Comparison of ENCODE assay signal across 8 mouse cellular contexts in the genomic region with DNA sequence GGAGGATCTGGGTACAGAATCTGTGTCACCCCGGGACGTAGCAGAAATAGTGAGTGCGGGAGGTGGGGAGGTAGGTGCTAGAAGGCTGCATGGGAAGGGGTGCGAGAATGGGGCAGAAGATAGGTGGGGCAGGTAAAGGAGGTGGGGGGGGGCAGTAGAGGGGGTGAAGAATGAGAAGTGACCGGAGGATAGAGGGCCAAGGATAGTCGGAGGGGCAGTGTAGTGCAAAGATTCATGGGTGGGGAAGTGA. TPM values are rescaled to one million over a fixed set of nuclear protein-coding genes. Genes with fewer than 3 reads are reported as not detected.
DNase-seq lines count a peak whose midpoint lies in the region; ATAC-seq and TF ChIP-seq lines count a peak whose summit lies in the region.

No protein-coding gene starts in this region.

- peak overlapping the region; percentile 96 for H3K9ac ChIP-seq in heart, embryonic 14.5 days (ENCODE audit: low read length)
- no peak overlapping the region for H3K9ac ChIP-seq in ES-E14 (ENCODE audit: insufficient read depth, low read depth, low read length, poor library complexity, severe bottlenecking)
- H3K9ac ChIP-seq in forebrain, embryonic 16.5 days (replicated peaks; ENCODE audit: low read depth, low read length), result peak overlapping the region; percentile 77
- peak overlapping the region; percentile 69 for H3K9ac ChIP-seq in liver, postnatal 0 days (replicated peaks)

- in situ Hi-C loops in ES-E14 (cut with MboI; ENCODE audit: low sequenced_read_pairs in 2 of 2, unreplicated experiment in 2 of 2), result no loop called here

- intact Hi-C loops in heart, postnatal 36 days (cut with DNase I), result loop anchor here (2.0 to 10.0 kb wide), 4 partner anchors 27 to 243 kb away; a partner anchor contains a TSS

- no peak for DNase-seq in heart, postnatal 36 days
- DNase-seq in ES-E14 (ENCODE audit: low read depth, low spot score), result no peak
- no peak for DNase-seq in liver, postnatal 0 days
- DNase-seq in cerebellum, postnatal 36 days, result no peak
- DNase-seq in cerebellum, adult 11-12 months, result no peak
- no peak for DNase-seq in T-cell, adult 2 months (ENCODE audit: low spot score)

- no peak for ATAC-seq in heart, embryonic 14.5 days (ENCODE audit: insufficient number of reproducible peaks, insufficient read depth, low FRiP score, low read depth)
- 0 out of 2 replicates have a peak, but pooled peaks have one; percentile 1 for ATAC-seq in forebrain, embryonic 16.5 days
- no peak for ATAC-seq in liver, postnatal 0 days

- H3K4me3 ChIP-seq in heart, embryonic 14.5 days (ENCODE audit: control insufficient read depth in 1 of 2, insufficient read depth in 1 of 2, low read depth in 1 of 2, low read length in 2 of 2), result peak overlapping the region; percentile 71 to 77
- H3K4me3 ChIP-seq in ES-E14 (ENCODE audit: insufficient read depth in 1 of 2, low read depth in 1 of 2, low read length in 2 of 2, poor library complexity in 1 of 2, severe bottlenecking in 1 of 2), result peak overlapping the region; percentile 59 to 72
- peak overlapping the region; percentile 69 for H3K4me3 ChIP-seq in forebrain, embryonic 16.5 days (replicated peaks; ENCODE audit: low read length)
- peak overlapping the region; percentile 51 for H3K4me3 ChIP-seq in liver, postnatal 0 days (ENCODE audit: low read depth, low read length)

- H3K4me1 ChIP-seq in heart, embryonic 14.5 days (ENCODE audit: control insufficient read depth in 2 of 2, insufficient read depth in 2 of 2, low read length in 2 of 2), result peaks cover 9 to 31% of the 10 kb centered on the region in 2 experiments; a peak in 3 of 4 replicates
- peaks cover 0 to 13% of the 10 kb centered on the region in 2 experiments; a peak in 2 of 4 replicates for H3K4me1 ChIP-seq in ES-E14 (ENCODE audit: control insufficient read depth in 2 of 2, insufficient read depth in 2 of 2, low read length in 2 of 2, poor library complexity in 1 of 2)
- H3K4me1 ChIP-seq in forebrain, embryonic 16.5 days (replicated peaks; ENCODE audit: control insufficient read depth, insufficient read depth, low read length), result peaks cover 14% of the 10 kb centered on the region
- peaks cover 5% of the 10 kb centered on the region for H3K4me1 ChIP-seq in liver, postnatal 0 days (ENCODE audit: insufficient read depth)

- H3K9me3 ChIP-seq in heart, embryonic 14.5 days (ENCODE audit: control insufficient read depth, low read length), result no peaks in the 10 kb centered on the region
- H3K9me3 ChIP-seq in ES-E14 (ENCODE audit: control insufficient read depth, insufficient read depth, low read depth, low read length), result no peaks in the 10 kb centered on the region
- no peaks in the 10 kb centered on the region for H3K9me3 ChIP-seq in forebrain, embryonic 16.5 days (ENCODE audit: control insufficient read depth, low read length)
- no peaks in the 10 kb centered on the region for H3K9me3 ChIP-seq in liver, postnatal 0 days (ENCODE audit: low read length)

- H3K4me2 ChIP-seq in heart, embryonic 14.5 days (ENCODE audit: low read length), result peak overlapping the region; percentile 86
- peak overlapping the region; percentile 88 for H3K4me2 ChIP-seq in forebrain, embryonic 16.5 days (ENCODE audit: low read length)
- peak overlapping the region; percentile 78 for H3K4me2 ChIP-seq in liver, postnatal 0 days (ENCODE audit: low read depth, low read length)

- no peaks in the 10 kb centered on the region for H3K27me3 ChIP-seq in heart, embryonic 14.5 days (ENCODE audit: control insufficient read depth, insufficient read depth, low read length)
- H3K27me3 ChIP-seq in forebrain, embryonic 16.5 days (replicated peaks; ENCODE audit: control insufficient read depth, insufficient read depth, low read length), result no peaks in the 10 kb centered on the region
- H3K27me3 ChIP-seq in liver, postnatal 0 days (ENCODE audit: insufficient read depth, low read length), result no peaks in the 10 kb centered on the region

- TF ChIP-seq CTCF in liver, postnatal 0 days (IDR thresholded peaks at IDR 0.05; ENCODE audit: low read depth), result no peak

- H3K36me3 ChIP-seq in heart, embryonic 14.5 days (ENCODE audit: control insufficient read depth, insufficient read depth, low read length), result peaks cover 12% of the 10 kb centered on the region
- no peaks in the 10 kb centered on the region for H3K36me3 ChIP-seq in ES-E14 (ENCODE audit: control insufficient read depth, insufficient read depth, low read length, poor library complexity, severe bottlenecking)
- no peaks in the 10 kb centered on the region for H3K36me3 ChIP-seq in forebrain, embryonic 16.5 days (ENCODE audit: control insufficient read depth, insufficient read depth)
- H3K36me3 ChIP-seq in liver, postnatal 0 days (replicated peaks; ENCODE audit: insufficient read depth, low read length), result no peaks in the 10 kb centered on the region

- no peak for TF ChIP-seq EP300 in liver, postnatal 0 days (IDR thresholded peaks at IDR 0.05; ENCODE audit: low read depth)

- H3K27ac ChIP-seq in heart, embryonic 14.5 days (replicated peaks in 1 of 2; ENCODE audit: control insufficient read depth in 1 of 2, insufficient read depth in 1 of 2, low read depth in 2 of 2, low read length in 2 of 2), result peak overlapping the region; percentile 55 to 92; a peak in 3 of 4 replicates
- H3K27ac ChIP-seq in ES-E14 (ENCODE audit: insufficient read depth, low read depth, low read length, poor library complexity, severe bottlenecking), result no peak overlapping the region
- no peak overlapping the region for H3K27ac ChIP-seq in forebrain, embryonic 16.5 days (ENCODE audit: low read length)
- H3K27ac ChIP-seq in liver, postnatal 0 days (ENCODE audit: low read depth), result peak overlapping the region; percentile 85

- under 1% methylated on average over 6 of the region's 6 CpGs for WGBS in heart, embryonic 14.5 days
- WGBS in forebrain, embryonic 16.5 days, result 1% methylated on average over 6 of the region's 6 CpGs
- WGBS in liver, postnatal 0 days (ENCODE audit: insufficient replicate concordance), result 6% methylated on average over 6 of the region's 6 CpGs

TF ChIP-seq in ES-E14, 5 proteins besides CTCF, POLR2A, EP300 and RAD21:
- TF ChIP-seq HCFC1 (IDR thresholded peaks at IDR 0.05; ENCODE audit: borderline replicate concordance, insufficient read depth, low read length), result no peak
- no peak for TF ChIP-seq CHD2 (IDR thresholded peaks at IDR 0.05; ENCODE audit: low read depth, low read length)
- TF ChIP-seq ZC3H11A (IDR thresholded peaks at IDR 0.05; ENCODE audit: borderline replicate concordance, low read depth, low read length), result no peak
- TF ChIP-seq MAFK (IDR thresholded peaks at IDR 0.05; ENCODE audit: insufficient read depth, low read depth, low read length), result no peak
- TF ChIP-seq ZNF384 (IDR thresholded peaks at IDR 0.05; ENCODE audit: low read depth, low read length), result no peak

RNA-seq across cellular contexts. Expression of a gene that starts 0.7 kb away (rescaled TPM):
- 94.1 and 103 TPM in 2 replicates for polyA plus RNA-seq in heart, embryonic 14.5 days (2014; fragmentation: Nextera tagmentation; extraction: Ambion mirVana)
- 10 to 100 TPM; 14.4 to 15.7 TPM for total RNA-seq in heart, postnatal 36 days (2021)
- 8.0 and 12.6 TPM in 2 replicates for total RNA-seq in ES-E14 (2012; rRNA removed)
- 34.0 and 39.6 TPM in 2 replicates for polyA plus RNA-seq in forebrain, embryonic 16.5 days (2015; fragmentation: Nextera tagmentation; extraction: Ambion mirVana)
- 24.9 and 25.0 TPM in 2 replicates for polyA plus RNA-seq in liver, postnatal 0 days (2015; fragmentation: Nextera tagmentation; extraction: Ambion mirVana)

RNA-seq across cellular contexts. Expression of a gene that starts 17.9 kb away (rescaled TPM):
- polyA plus RNA-seq in heart, embryonic 14.5 days (2014; fragmentation: Nextera tagmentation; extraction: Ambion mirVana), result not detected in 2 replicates
- total RNA-seq in heart, postnatal 36 days (2021), result not detected
- total RNA-seq in ES-E14 (2012; rRNA removed), result not detected in 2 replicates
- not detected in 2 replicates for polyA plus RNA-seq in forebrain, embryonic 16.5 days (2015; fragmentation: Nextera tagmentation; extraction: Ambion mirVana)
- polyA plus RNA-seq in liver, postnatal 0 days (2015; fragmentation: Nextera tagmentation; extraction: Ambion mirVana), result not detected in 2 replicates

RNA-seq across cellular contexts. Expression of a gene that starts 18.5 kb away (rescaled TPM):
- polyA plus RNA-seq in heart, embryonic 14.5 days (2014; fragmentation: Nextera tagmentation; extraction: Ambion mirVana), result not detected in 2 replicates
- not detected for total RNA-seq in heart, postnatal 36 days (2021)
- total RNA-seq in ES-E14 (2012; rRNA removed), result not detected in 2 replicates
- polyA plus RNA-seq in forebrain, embryonic 16.5 days (2015; fragmentation: Nextera tagmentation; extraction: Ambion mirVana), result not detected in 2 replicates
- polyA plus RNA-seq in liver, postnatal 0 days (2015; fragmentation: Nextera tagmentation; extraction: Ambion mirVana), result not detected in 2 replicates

RNA-seq across cellular contexts. Expression of a gene that starts 30.0 kb away (rescaled TPM):
- polyA plus RNA-seq in heart, embryonic 14.5 days (2014; fragmentation: Nextera tagmentation; extraction: Ambion mirVana), result not detected in 2 replicates
- total RNA-seq in heart, postnatal 36 days (2021), result not detected
- total RNA-seq in ES-E14 (2012; rRNA removed), result not detected in 2 replicates
- not detected in 2 replicates for polyA plus RNA-seq in forebrain, embryonic 16.5 days (2015; fragmentation: Nextera tagmentation; extraction: Ambion mirVana)
- polyA plus RNA-seq in liver, postnatal 0 days (2015; fragmentation: Nextera tagmentation; extraction: Ambion mirVana), result not detected in 2 replicates

RNA-seq across cellular contexts. Expression of a gene that starts 30.0 kb away (rescaled TPM):
- not detected in 2 replicates for polyA plus RNA-seq in heart, embryonic 14.5 days (2014; fragmentation: Nextera tagmentation; extraction: Ambion mirVana)
- total RNA-seq in heart, postnatal 36 days (2021), result not detected
- total RNA-seq in ES-E14 (2012; rRNA removed), result not detected in 2 replicates
- polyA plus RNA-seq in forebrain, embryonic 16.5 days (2015; fragmentation: Nextera tagmentation; extraction: Ambion mirVana), result not detected in 2 replicates
- not detected in 2 replicates for polyA plus RNA-seq in liver, postnatal 0 days (2015; fragmentation: Nextera tagmentation; extraction: Ambion mirVana)

Comparison
In these comparisons a context has a peak if more than half of its experiments do, and no peak if none do; other contexts are left out.
1. H3K27ac ChIP-seq: peak in heart, embryonic 14.5 days (2 of 2) and liver, postnatal 0 days (single experiment); none in ES-E14 (single experiment) and forebrain, embryonic 16.5 days (single experiment).
2. Peak in every context shown above with its lines, with median percentiles within 50 percentile points of each other: H3K4me2 ChIP-seq and H3K4me3 ChIP-seq.